Mouse (Mus musculus) cerebellum, postnatal 10 days (tissue): ENCODE measurements around the gene Prpf38b.
"Not testable (repeated sequence)": the region's sequence is repeated elsewhere in the genome, so short reads cannot be mapped to it uniquely, and the experiment has no call there.

Source experiments
- DNase-seq, 2 experiments: peaks; one replicate each; pipeline ENCODE4 v3.0.0; 2021; ENCODE audit warnings: mixed read lengths in 2 of 2

Prpf38b gene

GRCm38 (mm10) chr3:108900147-108900546 is 11.4 kb downstream of the Prpf38b start:
- no peak for DNase-seq

GRCm38 (mm10) chr3:108898640-108899039 is 12.9 kb downstream of the Prpf38b start:
- DNase-seq: no peak

- no peak for DNase-seq
Measured at GRCm38 (mm10) chr3:108892914-108893313, 18.6 kb downstream of the Prpf38b start.

- no peak for DNase-seq
Measured at GRCm38 (mm10) chr3:108892080-108892479, 19.4 kb downstream of the Prpf38b start.

- DNase-seq: no peak
Measured at GRCm38 (mm10) chr3:108889908-108890307, 21.6 kb downstream of the Prpf38b start, which contains the start of gene Fndc7. Gene Fndc7 (minus strand): TSS chr3:108890008.

- DNase-seq: no peak
Measured at GRCm38 (mm10) chr3:108887618-108887975, 23.9 kb downstream of the Prpf38b start.

GRCm38 (mm10) chr3:108886934-108887617 is 24.5 kb downstream of the Prpf38b start:
- DNase-seq: no peak

GRCm38 (mm10) chr3:108885686-108886530 is 25.6 kb downstream of the Prpf38b start:
- peak; percentile 41 to 53 for DNase-seq

- peak in 1 of 2 experiments; percentile 14 for DNase-seq
Measured at GRCm38 (mm10) chr3:108884706-108885289, 26.7 kb downstream of the Prpf38b start.

GRCm38 (mm10) chr3:108883067-108883466 is 28.5 kb downstream of the Prpf38b start:
- no peak for DNase-seq

- not testable (repeated sequence) for DNase-seq
Measured at GRCm38 (mm10) chr3:108881873-108882272, 29.7 kb downstream of the Prpf38b start.

GRCm38 (mm10) chr3:108880544-108881507 is 30.7 kb downstream of the Prpf38b start:
- DNase-seq: no peak

GRCm38 (mm10) chr3:108879836-108880435 is 31.6 kb downstream of the Prpf38b start:
- DNase-seq: no peak

GRCm38 (mm10) chr3:108879129-108879528 is 32.4 kb downstream of the Prpf38b start:
- DNase-seq: peak; percentile 36 to 39

- no peak for DNase-seq
Measured at GRCm38 (mm10) chr3:108870631-108871030, 40.9 kb downstream of the Prpf38b start.

- DNase-seq: no peak
Measured at GRCm38 (mm10) chr3:108867449-108867848, 44.1 kb downstream of the Prpf38b start.

GRCm38 (mm10) chr3:108865676-108866075 is 45.9 kb downstream of the Prpf38b start:
- no peak for DNase-seq

- DNase-seq: no peak
Measured at GRCm38 (mm10) chr3:108865129-108865528, 46.4 kb downstream of the Prpf38b start.

GRCm38 (mm10) chr3:108863091-108863490 is 48.4 kb downstream of the Prpf38b start:
- DNase-seq: no peak

- DNase-seq: not testable (repeated sequence)
Measured at GRCm38 (mm10) chr3:108862282-108862681, 49.2 kb downstream of the Prpf38b start.

- DNase-seq: no peak
Measured at GRCm38 (mm10) chr3:108860786-108861185, 50.7 kb downstream of the Prpf38b start.

GRCm38 (mm10) chr3:108858231-108858770 is 53.2 kb downstream of the Prpf38b start:
- peak; percentile 62 to 71 for DNase-seq
